Mouse (Mus musculus): ENCODE measurements at regions not wholly inside any gene's neighbourhood (a gene's known extent, or its start where the extent isn't known, plus 50 kb on each side); places are given as distances from the start of the nearest gene placed in this dataset.

- TF ChIP-seq CTCF (IDR thresholded peaks at IDR 0.05; ENCODE audit: insufficient read depth, low read length) (no peak), POLR2A (IDR thresholded peaks at IDR 0.05; ENCODE audit: borderline replicate concordance, extremely low read depth, low read depth, low read length) (no peak)
Measured at GRCm38 (mm10) chr10:120647323-120647722, 171.1 kb upstream of the Hmga2 start.

All from lung, adult 2 months (tissue).